Mouse (Mus musculus): Measurements from ENCODE around the gene Crebbp.

DNA sequence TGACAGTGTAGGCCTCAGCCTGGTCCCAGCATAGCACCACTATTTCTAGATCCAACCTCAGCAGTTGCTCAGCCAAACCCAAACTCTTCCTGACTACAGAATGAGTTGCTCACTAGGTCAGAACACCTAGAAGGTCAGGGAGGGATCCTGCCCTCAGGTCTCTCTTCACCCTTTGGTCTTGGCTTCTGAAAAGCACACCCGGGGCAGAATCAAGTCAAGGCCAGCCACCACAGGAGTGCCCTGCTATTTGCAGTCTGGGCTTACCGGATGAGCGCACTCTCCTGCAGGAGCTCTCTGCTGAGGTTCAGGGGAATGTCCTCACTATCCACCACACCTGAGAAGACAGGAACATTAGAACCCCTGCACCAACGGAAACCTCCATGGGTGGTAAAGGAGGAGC, 161.2 kb downstream of the Crebbp start:
- TF ChIP-seq CTCF (conservative IDR thresholded peaks at IDR 0.05; ENCODE audit: low read length) (no peak), NANOG (IDR thresholded peaks at IDR 0.05; ENCODE audit: borderline replicate concordance, low read length) (no peak), POU5F1 (IDR thresholded peaks at IDR 0.05; ENCODE audit: borderline replicate concordance, low read length) (no peak)

All from E14TG2a.4 (cell line).